Mouse (Mus musculus) right cerebral cortex, postnatal 10 days (tissue): ENCODE results near the gene Plcg1.

Experiments
- DNase-seq, 2 experiments: peaks; one replicate each; pipeline ENCODE4 v3.0.0; 2021; ENCODE audit warnings: low spot score in 2 of 2

The Plcg1 gene

GRCm38 (mm10) chr2:160735706-160736310 is 4.7 kb downstream of the Plcg1 start:
- DNase-seq: no peak

GRCm38 (mm10) chr2:160736466-160736865 is 5.4 kb downstream of the Plcg1 start:
- DNase-seq: no peak

- no peak for DNase-seq
These were observed 7.3 kb downstream of the Plcg1 start for GRCm38 (mm10) chr2:160738354-160738753.

GRCm38 (mm10) chr2:160739647-160740356 is 8.7 kb downstream of the Plcg1 start:
- no peak for DNase-seq

GRCm38 (mm10) chr2:160740521-160741156 is 9.5 kb downstream of the Plcg1 start:
- DNase-seq: no peak

GRCm38 (mm10) chr2:160741580-160741979 is 10.5 kb downstream of the Plcg1 start:
- DNase-seq: no peak

- DNase-seq: no peak
These were observed 11.1 kb downstream of the Plcg1 start for GRCm38 (mm10) chr2:160742161-160742609.

- peak; percentile 62 to 72 for DNase-seq
These were observed 13.1 kb downstream of the Plcg1 start for GRCm38 (mm10) chr2:160744040-160744822.

- no peak for DNase-seq
These were observed 13.7 kb downstream of the Plcg1 start for GRCm38 (mm10) chr2:160744823-160745210.

GRCm38 (mm10) chr2:160745497-160745896 is 14.4 kb downstream of the Plcg1 start:
- no peak for DNase-seq

- no peak for DNase-seq
These were observed 15.5 kb downstream of the Plcg1 start for GRCm38 (mm10) chr2:160746637-160747036.

- DNase-seq: no peak
These were observed 16.0 kb downstream of the Plcg1 start for GRCm38 (mm10) chr2:160747075-160747474.

- no peak for DNase-seq
These were observed 25.6 kb downstream of the Plcg1 start for GRCm38 (mm10) chr2:160756583-160757203.

GRCm38 (mm10) chr2:160760433-160761184 is 29.5 kb downstream of the Plcg1 start:
- peak in 1 of 2 experiments; percentile 59 for DNase-seq

- no peak for DNase-seq
These were observed 32.7 kb downstream of the Plcg1 start for GRCm38 (mm10) chr2:160763816-160764215.

- no peak for DNase-seq
These were observed 33.3 kb downstream of the Plcg1 start for GRCm38 (mm10) chr2:160764386-160764785.

- DNase-seq: no peak
These were observed 34.0 kb downstream of the Plcg1 start for GRCm38 (mm10) chr2:160765096-160765495.

- peak in 1 of 2 experiments; percentile 51 for DNase-seq
These were observed 35.3 kb downstream of the Plcg1 start for GRCm38 (mm10) chr2:160766371-160766771.

- DNase-seq: no peak
These were observed 36.1 kb downstream of the Plcg1 start for GRCm38 (mm10) chr2:160767201-160767600.

GRCm38 (mm10) chr2:160768097-160768695 is 37.1 kb downstream of the Plcg1 start:
- no peak for DNase-seq
